Mouse (Mus musculus): ENCODE measurements around the gene Orai1.
"Not testable (repeated sequence)": the region's sequence is repeated elsewhere in the genome, so short reads cannot be mapped to it uniquely, and the experiment has no call there.

The Orai1 gene

GRCm38 (mm10) chr5:123014753-123015701 lies at the start of gene Orai1:
TSS of gene Orai1 (plus strand) at chr5:123015074.
- DNase-seq (ENCODE audit: low read depth, low spot score), result peak; percentile 98

GRCm38 (mm10) chr5:122965427-122965826 lies 49.4 kb upstream of the Orai1 start:
- DNase-seq (ENCODE audit: low read depth, low spot score), result no peak

GRCm38 (mm10) chr5:122968322-122968721 lies 46.6 kb upstream of the Orai1 start:
- peak; percentile 84 for DNase-seq (ENCODE audit: low read depth, low spot score)

- DNase-seq (ENCODE audit: low read depth, low spot score), result no peak
Observed at GRCm38 (mm10) chr5:122970056-122970455, 44.8 kb upstream of the Orai1 start.

GRCm38 (mm10) chr5:122971438-122971837 lies 43.4 kb upstream of the Orai1 start:
- no peak for DNase-seq (ENCODE audit: low read depth, low spot score)

GRCm38 (mm10) chr5:122972116-122972515 lies 42.8 kb upstream of the Orai1 start:
- no peak for DNase-seq (ENCODE audit: low read depth, low spot score)

DNA sequence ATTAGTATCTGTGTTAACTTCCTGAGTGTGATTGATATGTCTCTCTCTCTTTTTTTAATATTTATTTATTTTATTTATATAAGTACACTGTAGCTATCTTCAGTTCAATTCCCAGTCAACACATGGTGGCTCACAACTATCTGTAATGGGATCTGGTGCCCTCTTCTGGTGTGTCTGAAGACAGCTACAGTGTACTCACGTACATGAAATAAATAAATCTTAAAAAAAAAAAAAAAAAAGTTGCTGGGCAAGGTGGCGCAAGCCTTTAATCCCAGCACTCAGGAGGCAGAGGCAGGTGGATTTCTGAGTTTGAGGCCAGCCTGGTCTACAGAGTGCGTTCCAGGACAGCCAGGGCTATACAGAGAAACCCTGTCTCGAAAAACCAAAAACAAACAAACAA lies 40.2 kb upstream of the Orai1 start:
- not testable (repeated sequence) for DNase-seq (ENCODE audit: low read depth, low spot score)

DNA sequence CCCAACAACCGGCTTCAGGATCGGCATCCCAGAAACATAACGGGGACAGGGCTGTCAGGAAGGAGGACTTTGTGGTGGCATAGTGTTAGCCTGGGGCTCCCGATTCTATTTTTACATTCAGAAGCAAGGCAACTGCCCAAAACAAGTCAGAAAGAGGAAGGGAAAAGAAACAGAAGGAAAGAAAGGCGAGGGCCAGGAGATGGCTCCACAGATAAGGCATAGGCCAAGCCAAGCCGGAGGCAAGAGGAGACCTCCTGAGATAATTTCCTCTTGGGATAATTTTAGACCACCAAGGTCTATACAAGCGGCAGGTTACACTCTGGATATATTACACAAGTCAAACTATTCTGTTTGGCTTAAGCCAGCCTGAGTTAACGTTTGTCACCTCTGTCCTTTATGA lies 35.9 kb upstream of the Orai1 start:
- no peak for DNase-seq (ENCODE audit: low read depth, low spot score)

DNA sequence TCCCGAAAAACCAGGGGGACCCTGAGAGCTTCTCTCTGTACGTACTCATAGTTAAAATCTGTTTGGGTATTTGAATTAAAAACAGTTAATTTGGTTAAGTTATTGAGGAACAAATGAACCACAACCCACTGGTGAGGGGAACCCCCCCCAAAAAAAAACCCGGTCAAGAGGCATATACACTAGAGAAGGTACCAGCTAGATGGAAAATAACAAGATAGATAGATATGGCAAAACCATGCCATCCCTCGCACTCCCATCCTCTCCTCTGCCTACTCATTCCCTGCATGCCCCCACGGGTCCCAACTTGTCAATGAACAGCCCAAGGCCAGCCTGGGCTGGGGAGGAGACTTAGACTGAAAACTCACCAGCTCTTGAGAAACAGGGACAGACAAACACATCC lies 30.4 kb upstream of the Orai1 start:
- peak; percentile 63 for DNase-seq (ENCODE audit: low read depth, low spot score)

- DNase-seq (ENCODE audit: low read depth, low spot score), result no peak
Observed at GRCm38 (mm10) chr5:122985276-122985675, 29.6 kb upstream of the Orai1 start.

- DNase-seq (ENCODE audit: low read depth, low spot score), result peak; percentile 68
Observed at GRCm38 (mm10) chr5:122986091-122986493, 28.8 kb upstream of the Orai1 start.

DNA sequence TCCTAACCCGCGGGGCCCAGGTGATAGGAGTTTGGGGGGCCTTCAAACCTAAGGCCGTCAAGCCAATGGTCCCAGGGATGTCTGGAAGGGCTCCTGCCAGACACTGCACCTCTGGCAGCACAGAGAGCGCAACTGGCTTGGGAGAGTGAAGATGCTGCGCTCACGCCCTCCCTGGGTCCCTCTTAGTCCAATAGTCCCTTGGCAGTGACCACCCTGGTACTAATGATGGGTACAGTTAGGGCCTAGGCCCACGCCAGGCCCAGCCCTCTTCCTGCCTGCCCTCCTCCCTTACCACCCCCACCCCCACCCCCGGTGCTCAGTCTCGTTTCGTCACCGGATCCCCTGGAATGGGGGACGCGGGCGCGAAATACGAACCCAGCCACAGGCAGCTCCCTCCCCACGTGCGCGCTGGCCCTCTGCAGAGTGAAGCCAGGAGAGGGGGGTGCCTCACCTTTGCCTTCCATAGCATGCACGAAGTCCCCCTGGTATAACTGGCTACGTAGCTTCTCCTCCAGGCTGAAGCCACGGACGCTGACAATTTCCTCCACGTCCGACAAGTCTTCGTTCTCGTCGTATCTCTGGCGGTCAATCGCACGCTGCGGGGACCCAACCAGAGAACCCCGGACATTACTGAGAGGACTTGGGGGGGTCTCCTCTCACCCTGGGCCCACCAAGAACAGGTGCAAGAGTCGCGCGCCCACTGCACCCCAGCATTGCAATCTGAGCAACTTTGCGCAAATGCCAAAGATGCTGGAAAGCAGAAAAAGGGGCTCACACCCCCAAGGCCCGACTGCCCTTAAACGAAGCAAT lies 27.5 kb upstream of the Orai1 start:
- peak; percentile 75 for DNase-seq (ENCODE audit: low read depth, low spot score)

DNA sequence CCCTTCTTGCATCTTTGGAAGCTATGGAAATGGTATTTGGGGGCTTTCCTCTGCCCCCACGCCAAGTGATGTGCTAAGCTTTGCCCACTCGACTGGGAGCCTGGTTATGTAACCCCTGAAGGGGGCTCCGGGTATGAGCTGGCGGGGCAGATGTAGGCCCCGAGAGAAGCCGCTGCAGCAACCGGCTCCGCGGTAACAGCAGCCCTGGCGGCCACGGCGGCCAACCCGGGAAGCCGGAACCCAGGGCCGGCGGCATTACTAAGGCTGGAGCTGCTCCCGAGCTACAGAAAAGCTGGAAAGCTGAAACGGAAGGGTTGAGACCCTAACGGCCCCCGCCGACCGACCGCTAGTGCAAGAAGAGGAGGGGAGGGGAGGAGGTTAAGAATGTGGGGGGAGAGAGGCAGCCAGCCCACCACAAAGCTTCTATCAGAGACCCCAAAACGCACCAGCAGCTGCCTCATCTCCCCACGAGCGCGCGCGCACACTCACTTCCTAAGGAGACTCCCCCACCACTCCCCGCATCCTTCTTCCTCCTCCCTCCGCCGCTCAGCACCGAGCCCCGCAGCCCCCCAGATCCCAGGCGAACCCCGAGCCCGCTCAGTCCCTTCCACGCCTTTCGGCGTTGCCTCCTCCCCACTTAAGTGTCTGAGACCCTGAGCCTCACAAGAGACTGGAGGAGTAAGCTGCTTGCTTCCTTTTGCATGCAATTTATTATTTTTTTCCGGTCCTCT lies 26.7 kb upstream of the Orai1 start:
- DNase-seq (ENCODE audit: low read depth, low spot score), result peak; percentile 66

GRCm38 (mm10) chr5:122989001-122989525 lies 25.8 kb upstream of the Orai1 start:
- peak; percentile 95 for DNase-seq (ENCODE audit: low read depth, low spot score)

GRCm38 (mm10) chr5:122989551-122990330 lies 25.1 kb upstream of the Orai1 start, which contains the start of gene Kdm2b:
TSS of gene Kdm2b (minus strand) at chr5:122989823.
- DNase-seq (ENCODE audit: low read depth, low spot score), result peak; percentile 70

GRCm38 (mm10) chr5:122990411-122991160 lies 24.3 kb upstream of the Orai1 start:
- DNase-seq (ENCODE audit: low read depth, low spot score), result peak; percentile 97

GRCm38 (mm10) chr5:122991350-122992004 lies 23.4 kb upstream of the Orai1 start:
- no peak for DNase-seq (ENCODE audit: low read depth, low spot score)

DNA sequence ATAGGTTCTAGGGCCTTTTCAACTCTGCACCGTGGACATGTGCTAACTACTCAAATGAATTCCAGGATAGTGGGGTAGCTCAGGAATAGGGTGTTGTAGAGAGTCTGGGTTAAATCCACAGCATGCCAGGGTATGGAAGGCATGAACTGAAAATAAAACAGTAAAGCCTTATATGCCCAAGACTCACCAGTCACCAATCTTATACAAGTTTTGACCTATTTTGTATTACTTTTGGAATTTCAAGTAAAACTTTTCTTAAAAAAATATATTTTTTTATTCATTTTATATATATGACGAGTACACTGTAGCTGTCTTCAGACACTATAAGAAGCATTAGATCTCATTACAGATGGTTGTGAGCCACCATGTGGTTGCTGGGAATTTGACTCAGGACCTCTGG lies 21.1 kb upstream of the Orai1 start:
- DNase-seq (ENCODE audit: low read depth, low spot score), result no peak

DNA sequence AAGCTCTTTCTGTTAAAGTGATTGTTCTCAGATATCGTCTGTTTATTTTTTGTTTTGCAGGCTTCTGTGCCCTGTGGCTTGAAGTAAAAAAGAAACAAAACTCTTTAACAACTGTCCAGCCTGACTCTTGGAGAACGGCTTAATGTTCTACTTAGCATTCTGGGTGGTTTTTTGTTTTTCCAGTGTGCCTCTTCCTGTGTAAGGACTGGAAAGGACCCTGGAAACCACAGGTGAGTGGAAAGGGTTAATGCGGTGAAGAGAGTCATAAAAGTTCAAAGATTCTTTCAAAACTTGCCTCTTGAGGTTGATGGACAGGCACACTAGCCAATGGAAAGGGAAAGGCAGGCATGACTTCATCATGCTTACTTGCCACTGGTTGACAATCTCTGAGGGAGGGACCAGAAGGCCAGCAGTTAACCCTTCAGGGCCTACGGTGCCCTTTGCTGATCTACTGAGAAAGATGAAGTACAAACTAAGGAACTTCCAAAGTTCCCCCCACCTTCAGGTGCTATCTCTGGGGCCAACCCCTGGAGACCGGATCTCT lies 20.5 kb upstream of the Orai1 start:
- DNase-seq (ENCODE audit: low read depth, low spot score), result peak; percentile 97
